Mouse (Mus musculus): ENCODE data around the gene Tectb. TPM values are rescaled to one million over a fixed set of nuclear protein-coding genes. Genes with fewer than 3 reads are reported as not detected.
A peak's percentile ranks its signal among the peaks of the same experiment; 100 is the strongest.

The Tectb gene
- polyA plus RNA-seq, 1 experiment, result not detected

DNA sequence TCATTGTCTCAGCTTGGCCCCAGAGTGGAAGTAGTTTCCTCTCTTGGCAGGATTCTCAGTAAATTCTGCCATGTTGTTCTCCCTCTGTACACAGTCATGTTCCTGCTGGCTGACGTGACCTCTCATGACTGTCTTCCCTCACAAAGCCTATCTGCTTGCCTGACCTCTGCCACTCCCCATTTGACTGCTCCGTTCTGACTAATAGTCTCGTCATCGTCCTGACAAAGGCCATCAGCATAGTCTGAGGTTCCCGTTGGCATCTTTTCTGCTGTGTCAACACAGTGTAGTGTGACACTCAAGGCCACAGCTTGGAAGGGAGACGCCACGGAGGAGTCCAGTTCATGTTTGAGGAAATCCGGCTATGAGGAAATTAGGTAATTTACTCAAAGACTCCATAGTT lies 51.6 kb downstream of the Tectb start:
- TF ChIP-seq GATA1 (IDR thresholded peaks at IDR 0.05; ENCODE audit: borderline replicate concordance, low read length) (no peak), FLI1 (IDR thresholded peaks at IDR 0.05; ENCODE audit: low read length) (no peak)
- peaks cover 94% of the 10 kb centered on the region for H3K4me1 ChIP-seq
- no peaks in the 10 kb centered on the region for H3K9me3 ChIP-seq
- H3K27me3 ChIP-seq (replicated peaks), result no peaks in the 10 kb centered on the region
- peak overlapping the region; percentile 87 for H3K4me3 ChIP-seq (replicated peaks)
- peaks cover 23% of the 10 kb centered on the region for H3K36me3 ChIP-seq (replicated peaks; ENCODE audit: low read length)

DNA sequence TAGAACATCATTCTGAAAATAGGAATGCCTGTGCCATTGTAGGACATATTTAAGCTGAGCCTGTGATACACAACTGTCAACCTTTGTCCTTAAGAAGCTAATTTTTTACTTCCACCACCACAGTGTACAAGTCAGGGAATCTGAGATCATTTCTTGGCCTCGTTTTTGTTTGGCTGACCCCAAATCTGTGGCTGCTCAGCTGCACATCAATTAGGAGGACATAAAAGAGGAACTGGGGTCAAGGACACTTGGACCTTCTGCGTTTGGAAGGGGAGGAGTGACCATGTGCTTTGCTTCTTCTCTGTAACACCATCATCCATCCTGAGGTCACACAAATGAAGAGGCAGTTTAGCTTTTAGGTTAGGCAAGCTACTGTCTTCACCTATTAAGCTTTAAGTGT lies 55.5 kb downstream of the Tectb start:
- H3K4me3 ChIP-seq (replicated peaks), result no peak overlapping the region
- H3K4me1 ChIP-seq, result peaks cover 86% of the 10 kb centered on the region
- no peaks in the 10 kb centered on the region for H3K36me3 ChIP-seq (replicated peaks; ENCODE audit: low read length)
- TF ChIP-seq FLI1 (IDR thresholded peaks at IDR 0.05; ENCODE audit: low read length), result no peak
- no peak for TF ChIP-seq GATA1 (IDR thresholded peaks at IDR 0.05; ENCODE audit: borderline replicate concordance, low read length)
- no peaks in the 10 kb centered on the region for H3K9me3 ChIP-seq
- no peaks in the 10 kb centered on the region for H3K27me3 ChIP-seq (replicated peaks)

DNA sequence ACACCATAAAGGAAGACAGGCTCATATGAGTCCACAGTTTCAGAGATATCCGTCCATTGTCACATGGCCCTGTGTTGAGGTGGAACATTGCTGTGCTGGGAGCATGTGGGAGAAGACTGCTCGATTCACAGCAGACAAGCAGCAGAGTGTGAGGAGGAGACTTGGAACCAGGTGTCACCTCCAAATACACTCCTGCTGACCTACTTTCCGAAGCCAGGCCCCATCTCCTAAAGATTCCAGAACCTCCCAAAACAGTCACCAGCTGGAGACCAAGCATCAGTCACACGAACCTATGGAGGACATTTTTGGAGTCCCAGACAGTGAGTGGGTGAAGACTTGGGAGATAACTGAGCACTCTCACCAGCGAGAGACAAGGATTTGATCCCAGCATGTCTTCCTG lies 56.0 kb downstream of the Tectb start:
- H3K27me3 ChIP-seq (replicated peaks), result no peaks in the 10 kb centered on the region
- H3K4me3 ChIP-seq (replicated peaks), result no peak overlapping the region
- no peaks in the 10 kb centered on the region for H3K36me3 ChIP-seq (replicated peaks; ENCODE audit: low read length)
- H3K9me3 ChIP-seq, result no peaks in the 10 kb centered on the region
- H3K4me1 ChIP-seq, result peaks cover 86% of the 10 kb centered on the region
- TF ChIP-seq GATA1 (IDR thresholded peaks at IDR 0.05; ENCODE audit: borderline replicate concordance, low read length), result no peak
- no peak for TF ChIP-seq FLI1 (IDR thresholded peaks at IDR 0.05; ENCODE audit: low read length)

DNA sequence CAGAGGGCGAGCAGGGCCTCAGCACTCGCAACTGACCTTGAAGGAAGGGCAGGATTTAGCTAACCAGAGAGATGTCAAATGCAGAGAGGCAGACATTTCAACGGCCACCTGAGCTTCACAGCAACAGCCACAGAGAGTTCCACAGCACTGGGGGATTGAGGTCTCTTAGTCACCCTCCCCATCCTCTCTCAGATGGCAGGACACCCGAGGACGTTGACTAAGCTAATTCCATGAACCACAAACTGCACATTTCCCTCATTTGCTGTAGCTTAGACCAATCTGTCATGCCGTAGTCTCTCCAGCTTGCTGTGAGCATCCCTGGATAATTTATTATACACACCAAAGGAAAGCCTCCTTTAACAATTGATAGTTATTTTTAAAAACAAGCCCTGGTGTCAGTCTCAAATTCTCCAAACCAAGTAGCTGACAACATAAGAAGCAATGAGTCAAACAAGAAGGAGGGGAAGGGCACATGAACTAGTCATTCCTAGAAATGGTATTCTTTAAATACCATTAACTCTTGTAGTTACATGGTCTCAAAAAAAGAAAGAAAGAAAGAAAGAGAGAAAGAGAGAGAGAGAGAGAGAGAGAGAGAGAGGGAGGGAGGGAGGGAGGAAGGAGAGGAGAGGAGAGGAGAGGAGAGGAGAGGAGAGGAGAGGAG lies 59.4 kb downstream of the Tectb start:
- Histone ChIP-seq H3K4me1 (peaks cover 86% of the 10 kb centered on the region), H3K4me3 (replicated peaks) (peak overlapping the region; percentile 71), H3K9me3 (no peaks in the 10 kb centered on the region), H3K36me3 (replicated peaks; ENCODE audit: low read length) (no peaks in the 10 kb centered on the region), H3K27me3 (replicated peaks) (no peaks in the 10 kb centered on the region)
- TF ChIP-seq FLI1 (IDR thresholded peaks at IDR 0.05; ENCODE audit: low read length), result no peak
- no peak for TF ChIP-seq GATA1 (IDR thresholded peaks at IDR 0.05; ENCODE audit: borderline replicate concordance, low read length)

DNA sequence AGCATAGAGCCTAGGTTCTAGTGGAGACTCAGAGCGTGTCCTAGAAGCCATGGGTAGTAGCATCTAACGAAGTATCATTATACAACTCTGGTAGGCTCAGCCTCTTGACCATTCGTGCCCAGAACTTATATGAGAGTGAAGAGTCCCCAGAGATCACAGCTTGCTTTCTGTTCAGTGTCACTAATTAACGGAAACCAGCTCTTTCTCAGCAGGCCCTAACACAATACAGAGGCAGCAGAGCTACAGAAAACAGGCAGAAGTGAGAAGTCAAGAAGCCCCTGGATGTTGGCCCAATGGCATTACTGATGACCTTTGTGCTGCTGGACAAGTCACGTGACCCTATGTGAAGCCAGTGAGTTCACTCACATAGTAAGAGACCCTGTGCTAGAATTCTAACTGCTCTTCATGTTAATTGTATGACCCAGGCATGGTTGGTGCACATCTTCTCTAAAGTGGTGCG lies 60.7 kb downstream of the Tectb start, which contains the start of gene Gucy2g:
Gucy2g (minus strand) TSS at position 51 of the 460 bp plus-strand sequence.
- no peaks in the 10 kb centered on the region for H3K36me3 ChIP-seq (replicated peaks; ENCODE audit: low read length)
- no peaks in the 10 kb centered on the region for H3K9me3 ChIP-seq
- TF ChIP-seq FLI1 (IDR thresholded peaks at IDR 0.05; ENCODE audit: low read length) (no peak), GATA1 (IDR thresholded peaks at IDR 0.05; ENCODE audit: borderline replicate concordance, low read length) (no peak)
- H3K4me1 ChIP-seq, result peaks cover 86% of the 10 kb centered on the region
- H3K4me3 ChIP-seq (replicated peaks), result peak within 1 kb of the TSS; percentile 2
- no peaks in the 10 kb centered on the region for H3K27me3 ChIP-seq (replicated peaks)

DNA sequence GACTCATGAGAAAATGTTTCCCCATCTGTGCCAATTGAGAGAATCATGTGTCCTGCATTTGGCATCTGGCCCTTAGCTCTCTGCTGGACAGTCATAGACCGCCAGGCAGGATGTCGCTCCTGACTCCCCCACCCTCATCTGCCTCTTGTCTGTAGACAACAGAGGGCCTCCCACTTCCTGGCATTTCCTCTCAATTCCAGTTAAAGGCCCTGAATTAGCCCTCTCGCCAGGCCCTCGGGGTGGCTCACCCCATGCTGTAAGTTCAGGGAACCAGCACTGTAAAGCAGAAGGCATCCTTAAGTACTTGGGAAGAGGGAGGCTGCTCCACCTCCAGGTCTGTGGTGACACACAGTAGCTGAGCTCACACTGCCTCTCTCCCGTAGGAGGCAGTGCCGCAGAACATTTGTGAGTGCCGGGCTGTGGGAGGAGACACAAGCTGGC lies 64.3 kb downstream of the Tectb start:
- TF ChIP-seq FLI1 (IDR thresholded peaks at IDR 0.05; ENCODE audit: low read length) (peak; percentile 73), GATA1 (IDR thresholded peaks at IDR 0.05; ENCODE audit: borderline replicate concordance, low read length) (peak; percentile 70; the same call in 1 of the 3 replicates)
- peak overlapping the region; percentile 80 for H3K4me3 ChIP-seq (replicated peaks)
- H3K36me3 ChIP-seq (replicated peaks; ENCODE audit: low read length), result no peaks in the 10 kb centered on the region
- peaks cover 89% of the 10 kb centered on the region for H3K4me1 ChIP-seq
- H3K27me3 ChIP-seq (replicated peaks), result no peaks in the 10 kb centered on the region
- H3K9me3 ChIP-seq, result no peaks in the 10 kb centered on the region

Other genes starting within 250 kb of the Tectb start
- gene Gpam, start 53.5 kb upstream of the Tectb start, polyA plus RNA-seq (2012; ENCODE audit: insufficient read depth, low replicate concordance), result 0.60 and 2.5 TPM in 2 replicates
- gene Gucy2g, start 60.5 kb downstream of the Tectb start, polyA plus RNA-seq (2012; ENCODE audit: insufficient read depth, low replicate concordance), result 0.97 and 1.6 TPM in 2 replicates
- gene Acsl5, start 71.2 kb downstream of the Tectb start, polyA plus RNA-seq (2012; ENCODE audit: insufficient read depth, low replicate concordance), result 1.9 and 21.0 TPM in 2 replicates
- 0.78 and 14.2 TPM in 2 replicates for gene Zdhhc6, start 135.3 kb downstream of the Tectb start, polyA plus RNA-seq (2012; ENCODE audit: insufficient read depth, low replicate concordance)
- 6.8 and 7.9 TPM in 2 replicates for gene Vti1a, start 135.6 kb downstream of the Tectb start, polyA plus RNA-seq (2012; ENCODE audit: insufficient read depth, low replicate concordance)

All from megakaryocyte, embryonic 14.5 days (primary cell).